Mouse (Mus musculus) forebrain, postnatal 0 days (tissue): ENCODE measurements at regions not wholly inside any gene's neighbourhood (a gene's known extent, or its start where the extent isn't known, plus 50 kb on each side); places are given as distances from the start of the nearest gene placed in this dataset.

Experiments
- ATAC-seq: fragments of 200-750 bp; cut with Nextera tagmentation; 2 replicates; pipeline ENCODE4 v1.8.0; 2017; ENCODE audit warnings: mild to moderate bottlenecking, moderate library complexity
- DNase-seq: peaks from one replicate; pipeline ENCODE4 v3.0.0-alpha.2; 2015
- H3K27ac ChIP-seq: fragments of 300-500 bp; sonication (generic); 2 replicates; pipeline ENCODE4 v1.5.1; 2014; ENCODE audit warnings: low read depth, mild to moderate bottlenecking, antibody characterized with exemption, low read length, moderate library complexity, mixed read lengths
- H3K27me3 ChIP-seq: fragments of 300-500 bp; sonication (generic); 2 replicates; pipeline ENCODE4 v1.6.1; 2014; ENCODE audit warnings: mild to moderate bottlenecking, low read length, mixed read lengths; ENCODE audit not compliant: insufficient read depth
- H3K36me3 ChIP-seq: fragments of 300-500 bp; sonication (generic); 2 replicates; pipeline ENCODE4 v1.6.1; 2014; ENCODE audit warnings: mild to moderate bottlenecking, moderate library complexity; ENCODE audit not compliant: insufficient read depth
- H3K4me1 ChIP-seq: fragments of 300-500 bp; sonication (generic); 2 replicates; pipeline ENCODE4 v1.6.1; 2014; ENCODE audit warnings: antibody characterized with exemption; ENCODE audit not compliant: insufficient read depth
- H3K4me2 ChIP-seq: fragments of 300-500 bp; sonication (generic); 2 replicates; pipeline ENCODE4 v1.6.1; 2014; ENCODE audit warnings: low read depth, mild to moderate bottlenecking, moderate library complexity
- H3K4me3 ChIP-seq: fragments of 300-500 bp; sonication (generic); 2 replicates; pipeline ENCODE4 v1.5.1; 2014; ENCODE audit warnings: low read depth, low read length, mixed read lengths
- H3K9ac ChIP-seq: fragments of 300-500 bp; sonication (generic); 2 replicates; pipeline ENCODE4 v1.6.1; 2014; ENCODE audit warnings: mild to moderate bottlenecking
- H3K9me3 ChIP-seq: fragments of 300-500 bp; sonication (generic); 2 replicates; pipeline ENCODE4 v1.6.1; 2016; ENCODE audit warnings: low read length
- CTCF ChIP-seq: sonication (generic); IDR thresholded peaks from 2 replicates; pipeline ENCODE4 v1.5.1; 2016; ENCODE audit warnings: antibody characterized with exemption, control low read depth, low read depth
- WGBS: fragments of 180-500 bp; shearing (Covaris S2); extraction: QIAGEN DNeasy Blood & Tissue Kit; methylation state at CpG from one replicate; pipeline ENCODE4 v1.1.7; 2014; 5-methylcytosine and 5-hydroxymethylcytosine counted together

DNA sequence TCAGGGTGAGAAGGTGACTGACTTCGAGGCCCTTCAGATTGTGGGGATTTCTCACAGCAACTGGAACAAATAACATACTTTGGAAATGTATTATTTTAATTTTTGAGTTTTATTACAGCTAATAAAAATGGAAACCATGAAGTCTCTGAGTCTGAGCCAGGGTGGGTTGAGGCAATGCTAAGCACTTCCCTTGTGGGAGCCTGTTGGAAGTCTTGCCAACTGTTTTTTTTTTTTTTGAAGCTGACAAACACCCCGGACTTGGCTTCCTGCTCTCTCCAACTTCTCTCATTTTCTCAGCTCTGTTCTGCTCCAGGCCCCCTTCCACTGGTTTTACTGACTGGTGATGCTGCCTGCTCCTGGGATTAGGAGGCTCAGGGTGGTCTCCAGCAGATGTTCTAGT, 445.4 kb upstream of the Mki67 start:
- DNase-seq: no peak
- WGBS: 69% methylated on average over 2 of the region's 2 CpGs
- H3K9me3 ChIP-seq: no peaks in the 10 kb centered on the region
- H3K36me3 ChIP-seq: no peaks in the 10 kb centered on the region
- H3K4me3 ChIP-seq: no peak overlapping the region
- no peak overlapping the region for H3K9ac ChIP-seq
- no peaks in the 10 kb centered on the region for H3K27me3 ChIP-seq
- H3K27ac ChIP-seq: no peak overlapping the region
- no peaks in the 10 kb centered on the region for H3K4me1 ChIP-seq
- TF ChIP-seq CTCF: no peak
- ATAC-seq: no peak
- H3K4me2 ChIP-seq: no peak overlapping the region

DNA sequence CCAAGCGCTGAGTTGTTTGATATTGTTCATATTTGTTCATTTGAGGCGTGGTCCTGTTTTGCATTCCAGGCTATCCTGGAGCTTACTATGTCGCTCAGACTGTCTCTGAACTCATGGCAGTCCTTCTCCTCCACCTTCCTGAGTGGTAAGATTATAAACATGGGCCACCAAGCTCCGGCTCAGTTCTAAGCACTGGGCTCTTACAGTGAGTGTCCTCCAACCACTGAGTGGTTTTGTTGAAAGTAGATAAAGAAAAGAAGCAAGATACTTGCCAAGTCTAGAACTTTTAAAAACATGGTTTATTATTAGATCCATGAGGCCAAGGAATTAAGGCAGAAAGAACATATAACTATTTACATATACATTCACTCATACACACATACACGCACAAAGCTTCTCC, 448.7 kb upstream of the Mki67 start:
- Histone ChIP-seq H3K27me3 (no peaks in the 10 kb centered on the region), H3K4me3 (no peak overlapping the region), H3K4me2 (no peak overlapping the region), H3K36me3 (no peaks in the 10 kb centered on the region), H3K9me3 (no peaks in the 10 kb centered on the region), H3K27ac (no peak overlapping the region), H3K4me1 (no peaks in the 10 kb centered on the region), H3K9ac (no peak overlapping the region)
- DNase-seq (no peak), ATAC-seq (no peak)
- TF ChIP-seq CTCF: no peak
- WGBS: 91% methylated on average over 5 of the region's 5 CpGs

DNA sequence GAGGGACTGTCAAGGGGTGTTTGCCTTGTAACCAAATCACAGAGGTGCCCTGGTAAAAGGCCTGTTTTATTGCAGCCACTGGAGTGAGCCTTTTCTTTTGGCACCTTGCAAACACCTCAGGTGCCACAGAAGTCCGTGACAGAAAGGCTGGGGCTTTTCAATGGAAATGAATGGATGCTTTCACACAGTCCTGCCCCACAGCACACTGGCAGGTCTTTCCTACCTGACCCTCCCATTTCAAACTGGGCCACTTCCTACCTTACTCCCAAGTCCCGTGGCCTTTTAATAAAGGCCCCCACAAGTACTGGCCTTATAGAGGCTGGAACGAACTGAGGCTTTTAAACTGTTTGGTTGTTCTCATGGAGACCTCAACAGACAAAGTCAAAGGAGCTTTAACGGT, 453.1 kb upstream of the Mki67 start:
- H3K9ac ChIP-seq: no peak overlapping the region
- WGBS: 46% methylated on average over 4 of the region's 4 CpGs
- no peaks in the 10 kb centered on the region for H3K9me3 ChIP-seq
- H3K4me3 ChIP-seq: no peak overlapping the region
- H3K4me2 ChIP-seq: no peak overlapping the region
- no peak for ATAC-seq
- DNase-seq: no peak
- H3K27me3 ChIP-seq: no peaks in the 10 kb centered on the region; the same call in 1 of the 2 replicates
- no peak overlapping the region for H3K27ac ChIP-seq
- H3K36me3 ChIP-seq: no peaks in the 10 kb centered on the region
- no peak for TF ChIP-seq CTCF
- H3K4me1 ChIP-seq: no peaks in the 10 kb centered on the region

DNA sequence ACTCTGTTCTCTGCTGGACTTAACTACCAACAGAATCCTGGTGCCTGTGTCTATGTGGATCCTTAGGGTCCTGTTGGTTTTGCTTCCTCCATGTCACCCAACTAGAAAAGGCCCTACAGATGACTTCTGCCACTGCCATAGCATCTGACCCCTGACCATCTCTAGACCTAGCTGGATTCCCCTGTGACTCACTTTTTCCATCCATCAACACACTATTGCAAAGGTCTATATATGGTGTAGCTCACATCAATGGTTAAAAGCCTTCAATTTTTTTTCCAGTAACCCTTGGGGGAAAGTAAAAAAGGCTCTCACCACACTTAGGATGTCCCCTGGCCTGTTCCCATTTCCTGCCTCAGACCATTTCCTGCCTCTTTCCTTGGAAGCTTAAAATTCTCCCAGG, 460.2 kb upstream of the Mki67 start:
- Histone ChIP-seq H3K36me3 (no peaks in the 10 kb centered on the region), H3K9me3 (no peaks in the 10 kb centered on the region), H3K27me3 (no peaks in the 10 kb centered on the region; the same call in 1 of the 2 replicates), H3K9ac (no peak overlapping the region), H3K27ac (no peak overlapping the region), H3K4me1 (no peaks in the 10 kb centered on the region), H3K4me3 (no peak overlapping the region), H3K4me2 (no peak overlapping the region)
- no peak for TF ChIP-seq CTCF
- ATAC-seq (no peak), DNase-seq (no peak)

DNA sequence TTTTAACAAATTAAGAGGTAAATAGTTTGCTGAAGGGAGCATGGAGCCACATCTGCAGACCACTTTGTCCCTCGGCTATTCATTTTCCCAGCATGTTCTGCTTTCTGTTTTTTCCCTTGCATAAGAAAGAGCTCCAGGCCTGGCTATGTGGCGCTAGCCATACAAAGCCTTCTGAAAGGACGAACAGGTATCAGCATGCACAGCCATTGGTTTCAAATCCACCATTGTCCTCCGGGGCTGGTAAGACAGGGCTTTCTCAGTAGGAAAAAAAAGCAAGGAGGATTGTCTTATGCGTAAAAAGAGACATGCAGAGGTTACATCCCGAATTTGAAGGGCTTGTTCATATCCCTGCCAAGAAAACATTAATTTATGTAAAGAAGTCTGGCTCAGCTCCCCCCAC, 464.8 kb upstream of the Mki67 start:
- H3K27me3 ChIP-seq: no peaks in the 10 kb centered on the region
- TF ChIP-seq CTCF: no peak
- ATAC-seq (no peak), DNase-seq (peak; percentile 6)
- H3K36me3 ChIP-seq: no peaks in the 10 kb centered on the region
- WGBS: 24% methylated on average over 6 of the region's 6 CpGs
- H3K4me2 ChIP-seq: peak overlapping the region; percentile 22; the same call in 1 of the 2 replicates
- no peaks in the 10 kb centered on the region for H3K4me1 ChIP-seq
- no peak overlapping the region for H3K9ac ChIP-seq
- H3K9me3 ChIP-seq: no peaks in the 10 kb centered on the region
- H3K27ac ChIP-seq: no peak overlapping the region
- no peak overlapping the region for H3K4me3 ChIP-seq

DNA sequence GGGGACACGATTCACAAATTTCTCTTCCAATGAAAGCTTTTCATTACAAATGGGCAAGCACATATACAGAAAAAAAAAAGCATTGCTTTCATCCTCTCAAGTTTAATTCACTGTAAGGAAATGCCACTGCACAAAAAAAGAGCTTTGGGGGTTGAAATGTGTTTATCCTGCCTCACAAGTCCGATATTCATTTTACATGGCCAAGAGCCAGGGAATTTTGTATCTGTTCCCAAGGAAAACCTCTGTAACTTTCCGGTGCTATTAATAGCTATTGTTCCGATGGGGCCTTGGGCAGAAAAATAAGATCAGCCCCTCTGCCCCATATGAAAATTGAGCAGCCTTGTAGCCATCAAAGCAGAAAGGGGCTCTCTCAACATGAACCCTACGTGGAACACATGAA, 465.9 kb upstream of the Mki67 start:
- H3K27ac ChIP-seq: no peak overlapping the region
- H3K36me3 ChIP-seq: no peaks in the 10 kb centered on the region
- DNase-seq: no peak
- H3K9me3 ChIP-seq: no peaks in the 10 kb centered on the region
- 57% methylated on average over 5 of the region's 5 CpGs for WGBS
- no peak overlapping the region for H3K4me2 ChIP-seq
- H3K4me3 ChIP-seq: no peak overlapping the region
- no peak overlapping the region for H3K9ac ChIP-seq
- no peaks in the 10 kb centered on the region for H3K27me3 ChIP-seq
- ATAC-seq: no peak
- no peak for TF ChIP-seq CTCF
- H3K4me1 ChIP-seq: no peaks in the 10 kb centered on the region

DNA sequence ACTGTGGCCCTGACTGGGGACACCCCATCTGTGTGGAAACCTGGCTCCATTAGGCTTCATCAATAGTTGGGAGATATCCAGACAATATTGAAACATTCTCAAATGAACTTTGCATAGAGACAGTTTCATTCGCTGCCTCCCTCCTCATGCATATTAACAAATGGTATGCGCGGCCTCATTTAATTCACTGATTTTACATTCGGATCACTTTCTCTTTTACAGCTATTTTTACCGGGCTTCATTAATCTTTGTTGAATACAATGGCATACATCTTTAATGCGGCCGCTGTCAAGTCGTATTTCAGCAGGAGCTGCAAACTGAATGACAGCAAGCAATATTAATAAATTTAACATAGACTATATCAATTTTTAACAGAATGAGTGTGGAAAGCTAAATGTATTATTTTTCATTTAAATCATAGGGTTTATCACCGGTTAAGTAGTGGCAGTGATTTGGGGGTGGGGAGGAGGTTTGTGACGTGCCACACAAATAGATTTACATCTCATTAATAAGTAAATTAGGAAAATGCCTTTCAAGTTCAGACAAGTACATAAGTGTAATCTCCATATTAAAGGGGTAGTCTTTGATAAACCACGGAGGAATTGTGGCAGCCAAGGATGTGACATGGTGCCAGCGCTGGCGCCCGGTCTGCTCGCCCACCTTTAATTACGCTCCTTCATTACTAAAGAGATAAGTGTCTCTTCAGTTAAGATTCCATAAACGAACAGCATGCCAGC, 480.4 kb upstream of the Mki67 start:
- Histone ChIP-seq H3K9me3 (no peaks in the 10 kb centered on the region), H3K27me3 (no peaks in the 10 kb centered on the region; the same call in 1 of the 2 replicates), H3K9ac (no peak overlapping the region), H3K36me3 (no peaks in the 10 kb centered on the region), H3K27ac (no peak overlapping the region), H3K4me3 (no peak overlapping the region; the same call in 1 of the 2 replicates), H3K4me2 (peak overlapping the region; percentile 27), H3K4me1 (peaks cover 4% of the 10 kb centered on the region; the same call in 1 of the 2 replicates)
- no peak for ATAC-seq
- 17% methylated on average over 17 of the region's 17 CpGs for WGBS
- DNase-seq: no peak
- TF ChIP-seq CTCF: no peak
